Comparison of ENCODE assay signal across 8 mouse cellular contexts in genomic region chr11:78826442-78827013, GRCm38 (mm10). TPM values are rescaled to one million over a fixed set of nuclear protein-coding genes. Genes with fewer than 3 reads are reported as not detected.
DNase-seq lines count a peak whose midpoint lies in the region; ATAC-seq lines count a peak whose summit lies in the region.

TSS of gene Lyrm9 (plus strand) at chr11:78826584.

- intact Hi-C loops in gastrocnemius, postnatal 14 days (cut with DNase I; ENCODE audit: low total_unique reads) = loop anchor here (5.0 kb wide), 1 partner anchor 269 kb away; no protein-coding TSS in a partner anchor
- intact Hi-C loops in left cerebral cortex, postnatal 10 days (cut with DNase I) = loop anchor here (5.0 kb wide), 2 partner anchors 124 to 264 kb away; no protein-coding TSS in a partner anchor

- peak; percentile 83 for DNase-seq in adipocyte (ENCODE audit: low spot score)
- peak; percentile 85 for DNase-seq in embryo, embryonic 10 days (ENCODE audit: low spot score)
- DNase-seq in gastrocnemius, postnatal 14 days = peak; percentile 96
- peak; percentile 93 to 95 for DNase-seq in left cerebral cortex, postnatal 10 days (ENCODE audit: extremely low spot score in 1 of 2, low spot score in 2 of 2)
- DNase-seq in right cerebral cortex, postnatal 25 days = peak; percentile 95
- DNase-seq in yolk sac, embryonic 10.5 days (ENCODE audit: low spot score) = peak; percentile 92

- ATAC-seq in inflammation-experienced regulatory T-cells, adult 6 months = peak; percentile 63
- peak; percentile 73 for ATAC-seq in megakaryocyte-erythroid progenitor cell, adult 5-6 weeks (replicated peaks; ENCODE audit: low FRiP score, low TSS enrichment, poor library complexity, severe bottlenecking)

RNA-seq across cellular contexts. Expression of gene Lyrm9, which starts in this region (rescaled TPM):
- 10 to 100 TPM; 11.5 to 14.2 TPM for total RNA-seq in gastrocnemius, postnatal 14 days (2021)
- polyA plus RNA-seq in inflammation-experienced regulatory T-cells, adult 6 months (2017; shearing (Covaris generic)) = 10 to 100 TPM; 17.9 to 38.4 (median 28.3) TPM
- 10 to 100 TPM; 30.2 to 32.4 TPM for total RNA-seq in left cerebral cortex, postnatal 10 days (2021)
- total RNA-seq in megakaryocyte-erythroid progenitor cell, adult 5-6 weeks (2014; fragmentation: Nextera tagmentation) = 13.9 and 15.4 TPM in 2 replicates
- total RNA-seq in megakaryocyte-erythroid progenitor cell, adult 5-6 weeks (2017) = 38.5 and 91.6 TPM in 2 replicates

Comparison
In these comparisons a context has a peak if more than half of its experiments do, and no peak if none do; other contexts are left out.
1. Peak in every context shown above with its lines: DNase-seq and ATAC-seq.